ENCODE assay signal across 17 mouse cellular contexts in genomic region chr1:83697422-83697821, GRCm38 (mm10).
DNase-seq lines count a peak whose midpoint lies in the region; ATAC-seq lines count a peak whose summit lies in the region.
"Had no signal": no experiment of that assay in that cellular context is flagged by ENCODE, and none has a peak within 500 bp of the region (broad histone marks: within the 10 kb centered on the region; RNA-seq: fewer than 3 reads in every experiment).

No protein-coding gene starts in this region.

- no peak overlapping the region for H3K4me2 ChIP-seq in hindbrain, embryonic 11.5 days (replicated peaks; ENCODE audit: low read depth, low read length)
- H3K4me2 ChIP-seq in hindbrain, embryonic 12.5 days (replicated peaks) = no peak overlapping the region
- H3K4me2 ChIP-seq in neural tube, embryonic 14.5 days (ENCODE audit: low read depth, low read length) = no peak overlapping the region
- H3K4me2 ChIP-seq: embryonic facial prominence, embryonic 12.5 days; liver, embryonic 12.5 days; lung, embryonic 15.5 days had no signal

- H3K27ac ChIP-seq in hindbrain, embryonic 11.5 days (ENCODE audit: low read depth, low read length) = no peak overlapping the region
- H3K27ac ChIP-seq in hindbrain, embryonic 10.5 days = no peak overlapping the region
- H3K27ac ChIP-seq in hindbrain, embryonic 12.5 days = no peak overlapping the region
- no peak overlapping the region; the same call in 1 of the 2 replicates for H3K27ac ChIP-seq in neural tube, embryonic 14.5 days (ENCODE audit: low read depth, low read length)
- H3K27ac ChIP-seq: embryonic facial prominence, embryonic 12.5 days; heart, embryonic 10.5 days; liver, embryonic 12.5 days; lung, embryonic 15.5 days had no signal

- 0 out of 2 replicates have a peak, but pooled peaks have one; percentile 30 for ATAC-seq in hindbrain, embryonic 11.5 days (ENCODE audit: low FRiP score)
- ATAC-seq in hindbrain, embryonic 12.5 days (ENCODE audit: low FRiP score) = peak; percentile 35; the same call in 1 of the 2 replicates
- peak; percentile 92 for ATAC-seq in neural tube, embryonic 14.5 days (ENCODE audit: low read depth)
- ATAC-seq: liver, embryonic 12.5 days had no signal

- H3K27me3 ChIP-seq in hindbrain, embryonic 11.5 days (ENCODE audit: control insufficient read depth, insufficient read depth, low read length) = no peaks in the 10 kb centered on the region
- no peaks in the 10 kb centered on the region for H3K27me3 ChIP-seq in hindbrain, embryonic 10.5 days (ENCODE audit: insufficient read depth, poor library complexity, severe bottlenecking)
- H3K27me3 ChIP-seq in hindbrain, embryonic 12.5 days = no peaks in the 10 kb centered on the region
- H3K27me3 ChIP-seq in neural tube, embryonic 14.5 days (ENCODE audit: control insufficient read depth, insufficient read depth, low read length) = no peaks in the 10 kb centered on the region
- H3K27me3 ChIP-seq: embryonic facial prominence, embryonic 12.5 days; liver, embryonic 12.5 days; lung, embryonic 15.5 days had no signal

- no peaks in the 10 kb centered on the region for H3K9me3 ChIP-seq in hindbrain, embryonic 11.5 days (ENCODE audit: control insufficient read depth, low read length)
- no peaks in the 10 kb centered on the region for H3K9me3 ChIP-seq in hindbrain, embryonic 10.5 days
- no peaks in the 10 kb centered on the region for H3K9me3 ChIP-seq in hindbrain, embryonic 12.5 days (replicated peaks)
- no peaks in the 10 kb centered on the region for H3K9me3 ChIP-seq in neural tube, embryonic 14.5 days (ENCODE audit: control insufficient read depth, low read length)
- H3K9me3 ChIP-seq: embryonic facial prominence, embryonic 12.5 days; heart, embryonic 10.5 days; liver, embryonic 12.5 days; lung, embryonic 15.5 days had no signal

- H3K9ac ChIP-seq in hindbrain, embryonic 11.5 days (ENCODE audit: low read depth, low read length) = no peak overlapping the region
- H3K9ac ChIP-seq in hindbrain, embryonic 12.5 days = no peak overlapping the region
- no peak overlapping the region for H3K9ac ChIP-seq in neural tube, embryonic 14.5 days (replicated peaks; ENCODE audit: low read depth, low read length)
- H3K9ac ChIP-seq: embryonic facial prominence, embryonic 12.5 days; liver, embryonic 12.5 days; lung, embryonic 15.5 days had no signal

- no peaks in the 10 kb centered on the region for H3K36me3 ChIP-seq in hindbrain, embryonic 11.5 days (ENCODE audit: control insufficient read depth, insufficient read depth, low read length)
- H3K36me3 ChIP-seq in hindbrain, embryonic 10.5 days = no peaks in the 10 kb centered on the region
- no peaks in the 10 kb centered on the region for H3K36me3 ChIP-seq in hindbrain, embryonic 12.5 days
- H3K36me3 ChIP-seq in neural tube, embryonic 14.5 days (ENCODE audit: control insufficient read depth, insufficient read depth, low read length) = no peaks in the 10 kb centered on the region
- H3K36me3 ChIP-seq: embryonic facial prominence, embryonic 12.5 days; heart, embryonic 10.5 days; liver, embryonic 12.5 days; lung, embryonic 15.5 days had no signal

- peak; percentile 20 for DNase-seq in hindbrain, embryonic 11.5 days (ENCODE audit: low spot score)
- no peak for DNase-seq in hindbrain, embryonic 10.5 days (ENCODE audit: low spot score)
- peak; percentile 19 for DNase-seq in embryo, embryonic 11 days
- no peak for DNase-seq in kidney, adult 18-20 months
- DNase-seq in kidney, postnatal 25 days = no peak
- no peak for DNase-seq in cerebellum, adult 11-12 months
- DNase-seq: cerebellum, adult 2 months; gastrocnemius, postnatal 36 days; kidney, adult 11 months; kidney, postnatal 36 days; right cerebral cortex, postnatal 4 days had no signal

- no peaks in the 10 kb centered on the region for H3K4me1 ChIP-seq in hindbrain, embryonic 11.5 days (replicated peaks; ENCODE audit: control insufficient read depth, insufficient read depth, low read length)
- no peaks in the 10 kb centered on the region for H3K4me1 ChIP-seq in hindbrain, embryonic 10.5 days (replicated peaks)
- H3K4me1 ChIP-seq in hindbrain, embryonic 12.5 days = no peaks in the 10 kb centered on the region
- H3K4me1 ChIP-seq in neural tube, embryonic 14.5 days (ENCODE audit: control insufficient read depth, insufficient read depth, low read length) = no peaks in the 10 kb centered on the region
- H3K4me1 ChIP-seq: embryonic facial prominence, embryonic 12.5 days; heart, embryonic 10.5 days; liver, embryonic 12.5 days; lung, embryonic 15.5 days had no signal

- no peak overlapping the region for H3K4me3 ChIP-seq in hindbrain, embryonic 11.5 days (ENCODE audit: low read depth, low read length)
- no peak overlapping the region for H3K4me3 ChIP-seq in hindbrain, embryonic 10.5 days
- H3K4me3 ChIP-seq in hindbrain, embryonic 12.5 days = no peak overlapping the region
- no peak overlapping the region for H3K4me3 ChIP-seq in neural tube, embryonic 14.5 days (ENCODE audit: low read depth, low read length)
- H3K4me3 ChIP-seq: embryonic facial prominence, embryonic 12.5 days; heart, embryonic 10.5 days; liver, embryonic 12.5 days; lung, embryonic 15.5 days had no signal

- 48% methylated on average over 6 of the region's 6 CpGs for WGBS in hindbrain, embryonic 11.5 days
- WGBS in hindbrain, embryonic 10.5 days = 56% methylated on average over 6 of the region's 6 CpGs
- 43% methylated on average over 6 of the region's 6 CpGs for WGBS in hindbrain, embryonic 12.5 days
- 24% methylated on average over 6 of the region's 6 CpGs for WGBS in neural tube, embryonic 14.5 days

Comparison
In these comparisons a context has a peak if more than half of its experiments do, and no peak if none do; other contexts are left out.
1. DNase-seq: peak in hindbrain, embryonic 11.5 days (single experiment) and embryo, embryonic 11 days (single experiment); none in hindbrain, embryonic 10.5 days (single experiment), kidney, adult 18-20 months (single experiment), kidney, postnatal 25 days (0 of 2) and cerebellum, adult 11-12 months (single experiment).
2. ATAC-seq: peak in every context shown above with its lines; median percentile 92 in neural tube, embryonic 14.5 days; 35 in hindbrain, embryonic 12.5 days; 30 in hindbrain, embryonic 11.5 days.